Mouse (Mus musculus) heart, embryonic 10.5 days (tissue): Measurements from ENCODE around the gene Nr0b2. TPM values are rescaled to one million over a fixed set of nuclear protein-coding genes. Genes with fewer than 3 reads are reported as not detected.
"Not testable (repeated sequence)": the region's sequence is repeated elsewhere in the genome, so short reads cannot be mapped to it uniquely, and the experiment has no call there.

Experiments
- DNase-seq: peaks from one replicate; pipeline ENCODE4 v3.0.0-alpha.2; 2017; ENCODE audit warnings: low spot score
- H3K27ac ChIP-seq: fragments of 300-500 bp; sonication (generic); 2 replicates; pipeline ENCODE4 v1.5.1; 2016; ENCODE audit warnings: mild to moderate bottlenecking
- H3K27me3 ChIP-seq: fragments of 300-500 bp; sonication (generic); 2 replicates; pipeline ENCODE4 v1.6.1; 2016; ENCODE audit warnings: mild to moderate bottlenecking; ENCODE audit not compliant: poor library complexity, insufficient read depth, severe bottlenecking
- H3K36me3 ChIP-seq: fragments of 300-500 bp; sonication (generic); 2 replicates; pipeline ENCODE4 v1.6.1; 2016; ENCODE audit warnings: mild to moderate bottlenecking, moderate library complexity
- H3K4me1 ChIP-seq: fragments of 300-500 bp; sonication (generic); 2 replicates; pipeline ENCODE4 v1.6.1; 2016; ENCODE audit warnings: mild to moderate bottlenecking
- H3K4me3 ChIP-seq: fragments of 300-500 bp; sonication (generic); 2 replicates; pipeline ENCODE4 v1.5.1; 2016; ENCODE audit warnings: mild to moderate bottlenecking, moderate library complexity
- H3K9me3 ChIP-seq: fragments of 300-500 bp; sonication (generic); 2 replicates; pipeline ENCODE4 v1.6.1; 2016; ENCODE audit warnings: mild to moderate bottlenecking, moderate library complexity
- WGBS: fragments of 180-500 bp; shearing (Covaris S2); methylation state at CpG from one replicate; pipeline ENCODE4 v1.1.7; 2016; 5-methylcytosine and 5-hydroxymethylcytosine counted together
- polyA plus RNA-seq: library from polyadenylated mRNA; unstranded; fragments of >200 nt; fragmentation: Nextera tagmentation; extraction: Ambion mirVana; gene quantifications from 2 replicates; pipeline ENCODE4 v1.2.1, GENCODE M21; 2016

Gene Nr0b2
- polyA plus RNA-seq = 4.9 and 8.9 TPM in 2 replicates

DNA sequence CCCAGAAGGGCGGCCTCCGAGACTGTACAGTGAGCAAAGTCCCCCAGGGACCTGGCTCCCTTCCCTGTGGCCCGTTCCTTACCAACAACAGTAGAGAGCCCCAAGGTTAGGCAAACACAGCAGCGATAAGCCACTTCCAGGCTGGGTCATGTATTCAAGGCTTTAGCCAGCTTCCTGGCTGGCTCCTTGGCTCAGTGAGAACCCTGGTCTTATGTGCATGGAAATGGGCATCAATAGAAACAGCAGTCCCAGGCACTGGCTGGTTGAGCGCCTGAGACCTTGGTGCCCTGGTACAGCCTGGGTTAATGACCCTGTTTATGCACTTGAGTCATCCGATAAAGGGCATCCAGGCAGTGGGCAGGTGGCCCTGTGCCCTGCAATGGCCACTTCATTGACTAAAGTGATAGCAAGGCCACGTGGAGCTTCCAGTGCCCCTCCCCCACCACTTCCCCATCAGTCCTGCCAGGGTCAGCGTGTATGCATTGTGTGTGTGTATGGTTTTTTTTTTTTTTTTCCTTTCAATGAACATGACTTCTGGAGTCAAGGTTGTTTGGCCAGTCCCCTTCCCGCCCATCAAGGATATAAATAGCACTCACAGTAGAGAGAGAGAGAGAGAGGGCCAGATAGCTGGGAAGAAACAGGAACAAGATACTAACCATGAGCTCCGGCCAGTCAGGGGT lies at the start of gene Nr0b2:
Gene Nr0b2, plus strand, starts transcription at position 609 of the 680 bp plus-strand sequence.
- WGBS = 48% methylated on average over 10 of the region's 10 CpGs
- Histone ChIP-seq H3K4me1 (peaks cover 31% of the 10 kb centered on the region), H3K27me3 (peaks cover 12% of the 10 kb centered on the region; the same call in 1 of the 2 replicates), H3K27ac (peak within 1 kb of the TSS; percentile 85), H3K36me3 (no peaks in the 10 kb centered on the region), H3K9me3 (no peaks in the 10 kb centered on the region), H3K4me3 (peak within 1 kb of the TSS; percentile 47)
- no peak for DNase-seq

DNA sequence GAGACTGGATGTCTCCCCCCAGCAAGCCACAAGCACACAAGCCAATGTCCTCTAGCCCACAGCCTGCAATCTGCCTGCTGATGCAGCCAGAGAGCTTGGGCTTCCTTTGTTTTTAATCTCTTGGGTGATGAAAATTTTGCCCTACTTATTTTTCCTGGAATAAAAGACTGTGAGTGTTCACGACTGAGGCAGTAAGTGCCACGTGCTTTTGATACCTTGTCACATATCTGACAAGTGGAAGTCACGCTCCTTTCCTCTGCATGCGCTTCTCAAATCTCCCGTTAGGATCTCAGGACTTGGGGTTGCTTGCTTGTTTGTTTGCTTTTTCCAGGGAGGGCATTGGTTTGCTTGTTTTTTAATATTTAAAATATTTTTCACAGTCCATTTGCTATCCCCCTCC lies 48.9 kb upstream of the Nr0b2 start:
- no peaks in the 10 kb centered on the region for H3K4me1 ChIP-seq
- H3K27me3 ChIP-seq = peaks cover 87% of the 10 kb centered on the region
- no peak for DNase-seq
- H3K36me3 ChIP-seq = no peaks in the 10 kb centered on the region
- no peak overlapping the region for H3K4me3 ChIP-seq
- H3K27ac ChIP-seq = no peak overlapping the region
- H3K9me3 ChIP-seq = no peaks in the 10 kb centered on the region
- WGBS = 51% methylated on average over 5 of the region's 5 CpGs

- Histone ChIP-seq H3K27me3 (peaks cover 80% of the 10 kb centered on the region), H3K4me1 (no peaks in the 10 kb centered on the region), H3K27ac (no peak overlapping the region), H3K9me3 (no peaks in the 10 kb centered on the region), H3K36me3 (no peaks in the 10 kb centered on the region), H3K4me3 (no peak overlapping the region; the same call in 1 of the 2 replicates)
- 61% methylated on average over 9 of the region's 9 CpGs for WGBS
- no peak for DNase-seq
Observed at GRCm38 (mm10) chr4:133504755-133505485, 48.3 kb upstream of the Nr0b2 start.

GRCm38 (mm10) chr4:133506573-133506972 lies 46.6 kb upstream of the Nr0b2 start:
- no peak overlapping the region for H3K4me3 ChIP-seq
- no peaks in the 10 kb centered on the region for H3K9me3 ChIP-seq
- H3K36me3 ChIP-seq = no peaks in the 10 kb centered on the region
- H3K27me3 ChIP-seq = peaks cover 64% of the 10 kb centered on the region
- H3K27ac ChIP-seq = no peak overlapping the region
- no peaks in the 10 kb centered on the region for H3K4me1 ChIP-seq
- 50% methylated on average over 5 of the region's 5 CpGs for whole genome bisulfite sequencing
- DNase-seq = no peak

DNA sequence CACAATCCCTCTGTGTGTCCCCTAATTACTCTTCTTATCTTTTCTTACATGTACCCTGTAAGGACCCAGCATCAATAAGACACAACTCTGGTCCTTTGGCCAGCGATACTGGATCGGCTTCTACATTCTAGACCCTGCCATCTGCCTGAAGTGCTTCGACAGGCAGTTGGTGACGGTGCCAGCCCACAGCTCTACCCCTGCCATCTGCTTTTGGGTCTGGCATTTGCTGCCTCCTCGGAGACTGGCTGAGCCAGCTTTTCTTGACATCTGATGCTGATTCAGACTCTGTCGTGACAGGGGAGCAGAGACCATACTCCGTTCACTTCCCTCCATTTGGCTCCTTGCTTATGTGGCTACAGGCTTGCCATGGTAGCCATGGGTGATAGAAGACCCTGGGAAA lies 44.2 kb upstream of the Nr0b2 start:
- DNase-seq = no peak
- Histone ChIP-seq H3K36me3 (no peaks in the 10 kb centered on the region), H3K4me3 (no peak overlapping the region), H3K9me3 (no peaks in the 10 kb centered on the region), H3K27me3 (peaks cover 42% of the 10 kb centered on the region), H3K4me1 (no peaks in the 10 kb centered on the region), H3K27ac (no peak overlapping the region)
- 84% methylated on average over 7 of the region's 7 CpGs for WGBS

DNA sequence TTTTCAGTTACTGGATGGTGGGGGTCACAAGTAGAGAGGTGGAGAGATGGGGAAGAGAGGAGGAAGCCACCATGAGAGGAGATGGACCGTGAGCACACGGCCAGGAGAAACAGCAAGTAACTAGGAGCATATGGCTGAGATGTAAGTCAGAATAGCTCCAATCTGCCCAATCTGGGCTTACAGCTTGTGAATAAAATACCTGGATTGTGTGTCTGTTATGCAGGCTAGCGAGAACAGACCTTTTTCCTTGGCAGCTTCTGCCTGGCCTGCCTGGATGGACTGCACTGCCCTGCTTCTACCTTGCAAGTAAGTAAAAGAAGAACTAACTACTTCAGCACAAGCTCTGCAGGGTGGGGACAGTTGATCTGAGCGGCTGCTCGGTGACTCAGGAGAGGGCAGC lies 42.1 kb upstream of the Nr0b2 start:
- Histone ChIP-seq H3K27me3 (peaks cover 23% of the 10 kb centered on the region; the same call in 1 of the 2 replicates), H3K4me1 (no peaks in the 10 kb centered on the region), H3K27ac (no peak overlapping the region), H3K36me3 (no peaks in the 10 kb centered on the region), H3K4me3 (no peak overlapping the region), H3K9me3 (no peaks in the 10 kb centered on the region)
- DNase-seq = no peak
- 76% methylated on average over 5 of the region's 5 CpGs for WGBS

DNA sequence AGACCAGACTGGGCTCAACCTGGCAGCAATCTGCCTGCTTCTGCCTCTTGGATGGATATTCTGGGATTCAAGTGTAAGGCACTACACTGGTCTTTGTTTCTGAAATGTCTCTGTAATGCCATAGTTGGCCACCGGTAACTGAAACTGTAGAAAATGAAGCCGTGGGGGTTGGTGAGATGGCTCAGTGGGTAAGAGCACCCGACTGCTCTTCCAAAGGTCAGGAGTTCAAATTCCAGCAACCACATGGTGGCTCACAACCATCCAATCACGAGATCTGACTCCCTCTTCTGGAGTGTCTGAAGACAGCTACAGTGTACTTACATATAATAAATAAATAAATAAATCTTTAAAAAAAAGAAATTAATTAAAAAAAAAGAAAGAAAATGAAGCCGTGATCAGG lies 40.7 kb upstream of the Nr0b2 start:
- H3K27ac ChIP-seq, H3K9me3 ChIP-seq, DNase-seq, H3K36me3 ChIP-seq, H3K4me1 ChIP-seq, H3K4me3 ChIP-seq: not testable (repeated sequence)
- H3K27me3 ChIP-seq = peaks cover 17% of the 10 kb centered on the region
- 46% methylated on average over 5 of the region's 5 CpGs for WGBS

DNA sequence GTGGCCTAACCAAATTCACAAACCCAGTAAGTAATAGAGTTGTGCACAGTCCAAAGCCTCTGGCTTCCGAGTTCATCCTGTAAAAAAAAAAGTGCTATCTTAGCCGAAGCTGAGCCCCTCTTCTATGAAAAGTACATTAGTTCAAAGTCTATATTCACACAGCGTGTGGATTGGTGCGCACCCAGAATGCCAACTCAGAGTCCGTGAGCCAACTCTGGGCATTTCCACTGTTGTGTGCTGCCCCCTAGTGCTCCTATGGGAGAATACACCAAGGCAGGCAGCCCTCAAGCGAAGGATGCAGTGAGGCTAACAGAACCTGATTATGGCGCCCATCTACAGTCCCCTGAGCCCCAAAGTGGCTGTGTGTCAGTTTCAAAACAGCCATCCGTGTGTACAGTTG lies 40.2 kb upstream of the Nr0b2 start:
- Histone ChIP-seq H3K9me3 (no peaks in the 10 kb centered on the region), H3K4me1 (no peaks in the 10 kb centered on the region), H3K4me3 (no peak overlapping the region), H3K27me3 (peaks cover 20% of the 10 kb centered on the region), H3K27ac (no peak overlapping the region), H3K36me3 (no peaks in the 10 kb centered on the region)
- no peak for DNase-seq
- WGBS = 10% methylated on average over 8 of the region's 8 CpGs

DNA sequence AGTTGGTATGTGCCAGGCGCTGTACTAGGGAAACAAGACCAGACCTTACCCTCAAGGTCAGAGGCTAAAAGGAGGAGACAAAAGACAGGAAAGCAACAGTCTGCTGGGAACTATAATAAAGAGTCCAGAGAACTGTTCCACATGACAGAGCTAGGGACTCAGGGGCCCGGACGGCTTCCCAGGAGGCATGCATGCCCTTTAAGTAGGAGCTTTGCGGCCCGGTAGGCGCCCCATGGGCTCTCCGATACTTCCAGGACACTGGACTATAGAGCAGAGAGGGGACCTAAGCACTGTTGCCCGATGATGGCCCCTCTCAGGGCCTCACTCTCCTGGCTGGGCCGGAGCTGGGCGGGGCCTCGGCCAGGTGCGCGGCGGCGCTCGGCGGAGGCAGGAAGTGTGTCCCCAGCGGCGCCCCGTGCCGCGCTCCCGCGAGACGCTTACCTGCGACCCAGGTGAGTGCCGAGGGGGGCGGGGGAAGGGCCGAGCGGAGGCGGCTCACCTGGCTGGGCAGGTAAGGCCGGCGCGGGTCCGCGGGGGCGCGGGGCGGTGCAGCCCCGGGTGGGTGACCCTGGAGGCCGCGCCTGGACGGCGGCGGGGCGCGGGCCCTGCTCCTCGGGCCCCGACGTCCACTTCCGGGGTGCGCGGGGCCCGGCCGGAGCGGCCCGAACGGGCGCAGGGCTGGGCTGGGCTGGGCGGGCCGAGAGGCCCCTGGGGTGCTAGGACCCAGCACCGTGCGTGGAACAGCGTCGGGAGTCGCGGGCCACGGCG lies 34.4 kb upstream of the Nr0b2 start, which contains the start of gene Kdf1:
Gene Kdf1, plus strand, starts transcription at position 363 of the 768 bp plus-strand sequence.
- H3K36me3 ChIP-seq = no peaks in the 10 kb centered on the region

GRCm38 (mm10) chr4:133519369-133519665 lies 33.9 kb upstream of the Nr0b2 start:
- Histone ChIP-seq H3K4me1 (peaks cover 10% of the 10 kb centered on the region), H3K27me3 (peaks cover 52% of the 10 kb centered on the region)

More for the DNA sequence above, 34.4 kb upstream of the Nr0b2 start, which contains the start of gene Kdf1:
- WGBS = 4% methylated on average over 49 of the region's 69 CpGs
- Histone ChIP-seq H3K27ac (peak within 1 kb of the TSS; percentile 83), H3K9me3 (no peaks in the 10 kb centered on the region), H3K4me3 (peak within 1 kb of the TSS; percentile 69), H3K4me1 (peaks cover 10% of the 10 kb centered on the region), H3K27me3 (peaks cover 52% of the 10 kb centered on the region)
- DNase-seq = no peak

GRCm38 (mm10) chr4:133521502-133521901 lies 31.7 kb upstream of the Nr0b2 start:
- no peak for DNase-seq
- Histone ChIP-seq H3K27ac (no peak overlapping the region), H3K36me3 (no peaks in the 10 kb centered on the region), H3K9me3 (no peaks in the 10 kb centered on the region), H3K4me1 (peaks cover 10% of the 10 kb centered on the region), H3K27me3 (peaks cover 52% of the 10 kb centered on the region), H3K4me3 (no peak overlapping the region)
- 67% methylated on average over 2 of the region's 2 CpGs for WGBS

More at GRCm38 (mm10) chr4:133519369-133519665, 33.9 kb upstream of the Nr0b2 start:
- Histone ChIP-seq H3K27ac (peak overlapping the region; percentile 83), H3K4me3 (peak overlapping the region; percentile 69), H3K9me3 (no peaks in the 10 kb centered on the region), H3K36me3 (no peaks in the 10 kb centered on the region)
- 5% methylated on average over 25 of the region's 25 CpGs for WGBS
- DNase-seq = no peak

DNA sequence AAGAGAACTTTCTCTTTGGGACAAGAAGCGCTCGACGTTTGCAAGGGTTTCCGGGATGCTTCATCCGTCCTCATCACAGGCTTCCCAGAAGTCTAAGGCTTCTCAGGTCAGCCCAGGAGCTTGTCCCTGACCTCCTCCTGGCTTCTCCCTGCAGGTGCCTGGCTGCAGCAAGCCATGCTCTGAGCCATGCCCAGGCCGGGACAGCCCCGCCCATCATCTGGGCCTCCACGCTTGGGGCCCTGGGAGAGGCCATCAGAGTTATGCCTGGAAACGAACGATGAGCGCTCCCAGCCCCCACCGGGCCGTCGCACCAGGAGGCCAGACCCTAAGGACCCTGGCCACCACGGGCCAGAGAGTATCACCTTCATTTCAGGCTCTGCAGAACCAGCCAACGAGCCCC lies 25.4 kb upstream of the Nr0b2 start:
- WGBS = 62% methylated on average over 16 of the region's 16 CpGs
- Histone ChIP-seq H3K27ac (no peak overlapping the region), H3K36me3 (peaks cover 48% of the 10 kb centered on the region), H3K4me1 (peaks cover 11% of the 10 kb centered on the region), H3K9me3 (no peaks in the 10 kb centered on the region), H3K4me3 (no peak overlapping the region), H3K27me3 (no peaks in the 10 kb centered on the region)
- no peak for DNase-seq

DNA sequence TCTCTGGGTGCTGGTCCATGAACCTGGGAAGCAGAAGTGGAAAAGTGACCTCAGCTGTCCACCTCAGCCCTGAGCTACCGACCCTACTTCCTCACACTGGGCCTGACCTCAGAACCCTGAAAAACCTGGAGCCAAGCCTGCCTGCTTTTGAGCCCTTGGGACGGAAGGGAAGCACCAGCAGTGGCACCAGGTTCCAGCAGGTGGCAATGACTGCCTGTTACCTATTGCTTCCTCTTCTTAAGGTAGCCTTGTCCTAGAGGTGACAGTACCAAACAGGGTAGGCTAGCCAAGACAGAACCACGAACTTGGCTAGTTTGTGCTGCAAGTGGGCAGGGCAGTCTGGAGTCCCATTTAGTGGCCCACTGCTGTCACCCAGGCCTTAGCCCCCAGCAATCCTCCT lies 20.4 kb upstream of the Nr0b2 start:
- 85% methylated on average over 3 of the region's 3 CpGs for WGBS
- peaks cover 97% of the 10 kb centered on the region for H3K36me3 ChIP-seq

More for the DNA sequence above, 20.4 kb upstream of the Nr0b2 start:
- H3K27ac ChIP-seq = no peak overlapping the region
- no peaks in the 10 kb centered on the region for H3K9me3 ChIP-seq
- H3K4me3 ChIP-seq = no peak overlapping the region
- no peak for DNase-seq
- no peaks in the 10 kb centered on the region for H3K27me3 ChIP-seq
- peaks cover 10% of the 10 kb centered on the region for H3K4me1 ChIP-seq
